Mouse (Mus musculus) thymus, postnatal 0 days (tissue): ENCODE measurements around the gene St7. TPM values are rescaled to one million over a fixed set of nuclear protein-coding genes. Genes with fewer than 3 reads are reported as not detected.

Experiments used
- DNase-seq: peaks from one replicate; pipeline ENCODE4 v3.0.0-alpha.2; 2015; ENCODE audit warnings: low spot score
- polyA plus RNA-seq: library from polyadenylated mRNA; unstranded; fragments of >200 nt; fragmentation: Nextera tagmentation; extraction: Ambion mirVana; gene quantifications from 2 replicates; pipeline ENCODE4 v1.2.1, GENCODE M21; 2015

Gene St7
- polyA plus RNA-seq, 1 experiment from 2014 or later = 16.5 TPM

DNA sequence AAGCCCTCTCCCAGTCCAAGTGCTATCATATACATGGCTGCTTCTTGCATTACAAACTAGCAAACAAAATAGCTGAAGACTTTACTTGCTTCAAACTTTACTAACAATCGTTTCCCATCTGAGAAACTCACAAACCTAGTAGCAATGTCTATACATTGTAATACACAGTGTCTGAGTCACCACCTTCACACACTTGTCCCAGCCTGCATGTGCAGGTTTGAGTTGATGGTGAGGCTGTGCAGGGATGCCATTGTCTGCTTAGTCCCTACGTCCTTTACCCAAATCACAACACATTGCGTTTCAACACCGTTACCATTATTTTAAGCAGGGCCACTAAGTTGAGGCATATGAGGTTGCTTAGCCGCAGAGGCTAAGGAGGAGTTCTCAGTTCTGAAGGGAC is 26.7 kb downstream of the St7 start:
- no peak for DNase-seq

DNA sequence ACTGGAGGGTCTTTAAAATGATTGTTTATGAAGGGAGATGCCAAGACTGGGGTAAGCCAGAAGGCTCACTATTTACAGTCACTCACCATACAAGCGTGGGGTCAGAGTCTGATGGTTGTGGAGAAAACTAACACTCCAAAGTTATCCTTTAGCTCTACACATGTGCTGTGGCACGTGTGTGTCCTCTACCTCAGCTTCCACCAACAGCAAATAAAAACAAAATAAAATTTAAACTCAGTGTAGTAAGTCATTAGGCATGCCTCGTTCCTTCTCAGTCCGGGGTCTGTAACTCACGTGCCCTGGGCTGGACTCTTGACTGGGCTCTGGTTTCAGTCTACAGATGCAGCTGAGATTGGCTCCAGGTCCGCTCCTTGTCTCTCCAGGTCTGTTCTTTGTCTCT is 27.3 kb downstream of the St7 start:
- no peak for DNase-seq

DNA sequence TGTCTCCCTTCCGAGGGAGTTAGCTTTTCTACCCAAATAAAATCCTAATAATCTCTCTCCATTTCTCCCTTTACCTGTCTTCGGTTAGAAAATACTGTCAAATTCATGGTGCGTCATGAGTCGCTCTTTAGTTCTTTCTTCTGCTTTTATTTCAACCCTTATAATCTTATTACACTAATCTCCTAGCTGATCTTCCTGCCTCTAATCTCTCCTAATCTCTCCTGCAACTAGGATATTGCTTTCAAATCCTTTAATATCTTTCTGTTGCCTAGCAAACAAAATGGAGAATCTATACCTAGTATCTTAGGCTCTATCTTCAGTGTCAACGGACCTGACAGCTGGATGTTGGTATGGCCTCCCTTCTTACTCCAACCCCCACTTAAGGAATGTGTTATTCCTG is 29.0 kb downstream of the St7 start:
- no peak for DNase-seq

DNA sequence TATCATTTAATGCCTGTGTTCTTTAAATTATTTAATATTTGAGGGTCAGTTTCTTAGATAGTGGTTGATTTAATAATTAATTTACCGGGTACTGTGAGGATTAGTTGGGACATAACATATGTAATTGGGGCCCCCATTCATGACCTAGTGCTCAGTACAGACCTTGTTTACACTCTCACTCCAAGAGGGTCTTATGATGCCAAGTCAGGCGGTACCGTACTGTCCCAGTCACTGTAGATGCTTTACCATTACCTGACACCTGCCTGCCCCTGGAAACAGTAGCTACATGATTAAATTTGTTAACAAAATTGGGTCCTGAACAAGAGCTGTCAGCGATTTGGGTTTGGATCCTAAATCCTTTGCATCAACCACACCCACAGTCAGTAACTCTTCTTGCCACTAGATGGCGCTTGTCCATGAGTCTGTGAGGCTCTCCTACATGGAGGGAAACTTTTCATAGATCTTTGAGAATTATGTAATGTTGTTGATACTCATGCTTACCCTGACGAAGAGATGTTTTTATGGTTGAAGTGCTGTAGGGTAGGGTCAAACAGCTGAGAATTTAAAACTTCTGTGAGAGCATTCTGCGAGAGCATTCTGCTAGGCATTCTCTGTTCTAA is 33.2 kb downstream of the St7 start:
- DNase-seq = peak; percentile 64

DNA sequence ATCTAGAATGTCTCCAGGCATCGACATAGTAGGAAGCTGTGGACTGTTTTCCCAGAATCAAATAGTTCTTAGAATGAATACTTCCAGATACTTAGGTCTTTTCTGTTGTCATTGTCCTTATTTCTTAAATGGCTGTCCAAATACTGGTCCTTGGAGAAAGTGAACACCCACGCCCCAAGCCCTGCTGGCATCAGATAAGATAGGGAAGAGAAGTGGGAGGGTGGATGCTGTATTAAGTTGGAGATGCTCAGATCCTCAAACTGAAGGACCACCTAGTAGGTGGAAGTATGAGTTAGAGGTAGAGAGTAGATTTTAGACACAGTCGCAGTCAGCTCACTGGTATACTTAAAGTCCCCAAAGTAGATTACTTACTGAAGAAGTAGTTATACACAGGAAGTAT is 34.5 kb downstream of the St7 start:
- no peak for DNase-seq

DNA sequence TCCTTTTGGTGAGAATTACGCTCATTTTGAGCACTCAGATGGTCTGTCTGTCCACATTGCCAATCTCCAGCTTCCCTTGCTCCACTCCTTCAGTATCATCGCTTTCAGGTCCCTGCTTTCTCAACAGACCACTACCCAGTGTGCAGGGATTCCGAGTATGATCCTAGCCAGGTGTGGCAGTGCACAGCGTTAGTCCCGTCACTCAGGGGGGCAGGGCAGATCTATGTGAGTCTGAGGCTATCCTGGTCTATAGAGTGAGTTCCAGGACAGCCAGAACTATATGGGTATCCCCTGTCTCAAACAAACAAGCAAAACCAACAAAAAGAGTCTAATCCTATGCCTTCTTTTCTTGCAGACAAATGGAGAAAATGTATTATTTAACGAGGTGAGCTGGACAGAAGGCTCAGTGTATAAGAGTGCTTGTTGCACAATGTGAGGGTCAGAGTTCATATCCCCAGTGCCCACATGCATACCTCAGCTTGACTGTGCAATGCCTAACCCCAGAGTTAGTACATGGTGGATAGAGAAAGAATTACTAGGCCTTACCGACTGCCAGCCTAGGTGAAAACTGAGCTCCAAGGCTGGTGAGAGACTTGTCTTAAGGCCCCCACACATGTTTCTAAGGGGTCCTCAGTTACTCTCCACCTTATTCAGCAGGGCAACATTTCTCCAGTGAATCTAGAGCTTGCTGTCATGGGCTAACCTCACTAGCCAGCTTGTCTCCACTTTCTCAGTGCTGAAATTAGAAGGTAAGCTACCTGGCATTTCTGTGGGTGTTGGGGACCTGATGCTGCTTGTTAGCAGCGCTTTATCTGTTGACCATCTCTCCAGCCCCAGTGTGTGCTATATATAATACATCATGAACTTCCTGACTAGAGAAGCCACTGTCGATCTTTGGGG is 35.4 kb downstream of the St7 start:
- DNase-seq = no peak

DNA sequence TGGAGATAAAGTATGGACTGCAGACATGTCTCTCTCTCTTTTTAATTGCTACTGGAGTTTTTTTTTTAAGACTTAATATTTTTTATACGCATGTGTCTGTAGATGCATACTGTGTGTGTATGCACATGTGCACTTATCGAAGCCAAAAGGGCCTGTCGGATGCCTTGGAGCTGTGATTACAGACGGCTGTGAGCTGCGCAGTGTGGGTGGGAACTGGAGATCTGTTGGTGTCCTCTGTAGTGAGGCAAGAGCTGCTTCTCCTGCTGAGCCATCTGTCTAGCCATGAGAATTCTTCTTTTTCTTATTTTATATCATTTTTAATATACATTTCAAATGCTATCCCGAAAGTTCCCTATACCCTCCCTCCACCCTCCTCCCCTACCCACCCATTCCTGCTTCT is 37.4 kb downstream of the St7 start:
- no peak for DNase-seq

DNA sequence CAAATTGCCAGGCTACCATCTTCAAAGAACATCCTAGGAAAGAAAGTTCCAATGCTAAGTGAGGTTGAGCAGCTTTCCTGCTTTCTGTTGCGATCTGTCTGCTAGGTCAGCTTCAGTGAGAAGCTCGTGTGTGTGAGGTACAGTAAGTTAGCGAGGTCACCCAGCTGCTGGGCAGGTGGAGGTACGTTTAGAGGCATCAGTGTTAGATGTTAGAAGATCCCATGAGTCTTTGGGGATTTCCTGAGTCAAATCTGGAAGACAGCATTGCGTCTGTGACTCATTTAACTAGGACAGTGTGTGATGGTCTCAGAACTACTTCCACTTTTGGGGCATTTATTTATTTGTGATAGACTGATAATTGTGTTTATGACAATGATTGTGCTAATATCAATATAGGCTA is 39.0 kb downstream of the St7 start:
- DNase-seq = no peak

DNA sequence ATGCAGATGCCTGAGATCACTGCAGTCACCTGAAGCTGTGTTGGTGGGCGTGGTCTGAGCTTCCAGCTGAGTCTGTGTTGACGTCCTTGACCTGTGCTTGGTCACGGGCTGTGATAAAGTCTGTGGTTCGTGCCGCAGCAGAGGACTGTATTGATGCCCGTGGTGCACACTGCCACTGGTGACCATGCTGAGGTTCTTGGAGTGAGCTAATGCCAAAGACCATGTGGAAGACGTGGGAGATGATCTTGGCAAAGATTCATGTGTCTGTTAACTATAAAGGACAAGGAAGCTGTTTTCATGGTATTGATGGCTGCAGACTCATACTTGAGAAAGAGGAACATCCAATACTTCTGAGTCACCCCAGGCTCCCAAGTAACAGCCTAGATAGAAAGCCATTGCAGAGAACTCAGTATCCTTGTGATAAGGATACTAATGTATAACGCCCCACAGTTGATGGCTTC is 41.2 kb downstream of the St7 start:
- no peak for DNase-seq

DNA sequence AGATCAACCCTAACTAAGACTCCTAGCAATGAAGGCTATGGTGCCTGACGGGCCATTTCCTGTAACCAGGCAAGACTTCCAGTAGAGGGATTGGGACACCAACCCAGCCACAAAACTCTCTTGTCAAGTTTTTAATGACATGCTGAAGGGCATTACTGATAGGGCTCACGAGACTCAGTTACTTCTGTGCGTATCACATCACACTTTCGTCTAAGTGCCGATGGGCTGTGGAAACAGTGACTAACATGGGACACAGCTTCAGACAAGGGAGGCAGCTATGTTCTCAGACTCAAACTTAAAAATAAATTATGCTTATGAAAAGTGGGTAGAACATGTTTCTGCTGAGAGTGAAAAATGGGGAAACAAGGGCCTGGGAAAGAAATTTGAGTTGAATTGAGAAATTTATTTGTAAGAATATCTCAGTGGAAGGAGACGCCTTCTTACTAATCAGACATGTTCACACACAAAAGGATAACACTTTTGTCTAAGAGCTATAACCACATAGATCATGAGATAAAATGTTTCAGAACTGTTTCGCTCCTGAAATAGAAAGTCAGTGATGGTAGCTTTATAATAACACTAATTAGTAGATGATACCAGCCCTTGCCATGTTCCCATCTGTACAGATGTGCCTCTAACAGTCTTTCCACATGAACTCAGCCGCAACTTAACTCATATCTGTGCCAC is 44.7 kb downstream of the St7 start:
- no peak for DNase-seq

DNA sequence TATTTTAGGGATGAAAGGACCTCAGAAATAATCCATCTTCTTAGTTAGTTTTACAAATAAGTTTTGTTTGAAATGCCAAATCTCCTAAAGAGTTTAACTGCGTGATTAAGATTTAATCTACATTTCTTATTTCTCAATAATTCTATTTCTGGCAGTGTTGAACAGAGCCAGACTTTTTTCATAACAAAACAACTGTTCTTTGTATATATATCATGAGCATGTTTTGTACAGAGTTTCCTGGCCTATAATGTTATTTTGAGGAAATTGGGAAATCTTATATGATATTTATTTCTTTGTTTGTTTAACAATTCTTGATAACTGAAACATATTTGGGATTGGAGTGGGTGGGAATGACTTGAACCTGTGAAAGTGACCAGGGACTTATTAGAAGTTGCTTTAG is 47.4 kb downstream of the St7 start:
- no peak for DNase-seq

DNA sequence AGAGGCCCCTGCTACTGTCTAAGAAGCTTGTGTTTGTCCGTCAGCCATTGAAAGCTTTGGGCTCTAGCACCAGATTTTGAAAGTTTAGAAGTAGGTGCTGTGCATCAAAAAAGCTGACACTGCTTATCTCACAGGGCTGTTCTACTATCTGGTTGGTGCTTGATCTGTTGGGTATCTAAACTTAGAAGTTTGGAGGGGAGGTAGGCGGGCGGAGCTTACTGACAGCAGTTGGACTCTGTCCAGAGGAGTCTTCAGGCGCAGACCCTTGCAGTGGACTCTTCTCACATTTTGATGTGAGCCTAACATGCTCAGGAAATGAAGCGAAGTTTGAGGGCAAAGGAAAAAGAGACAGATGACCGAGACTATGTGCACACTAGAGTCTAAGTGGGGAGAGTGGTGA is 48.9 kb downstream of the St7 start:
- DNase-seq = no peak

DNA sequence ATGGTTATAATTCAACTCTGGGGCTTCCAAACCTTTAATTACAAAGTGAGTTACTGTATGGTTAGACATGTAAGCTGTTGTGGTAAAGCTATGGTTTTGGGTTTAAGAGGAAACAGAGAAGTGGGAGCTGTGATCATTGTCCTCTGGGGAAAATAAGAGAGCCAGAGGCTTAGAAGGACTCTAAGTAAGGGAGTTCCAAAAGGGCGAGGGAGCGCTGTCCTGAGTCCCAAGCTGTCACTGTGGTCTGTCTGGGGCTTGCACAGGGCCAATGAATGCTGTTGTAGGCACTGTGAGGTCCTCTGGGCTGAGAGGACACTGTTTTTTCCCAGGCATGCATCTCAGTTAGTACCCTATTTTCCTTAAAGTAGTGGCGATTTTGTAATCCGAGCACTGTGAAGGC is 49.5 kb downstream of the St7 start:
- DNase-seq = no peak

DNA sequence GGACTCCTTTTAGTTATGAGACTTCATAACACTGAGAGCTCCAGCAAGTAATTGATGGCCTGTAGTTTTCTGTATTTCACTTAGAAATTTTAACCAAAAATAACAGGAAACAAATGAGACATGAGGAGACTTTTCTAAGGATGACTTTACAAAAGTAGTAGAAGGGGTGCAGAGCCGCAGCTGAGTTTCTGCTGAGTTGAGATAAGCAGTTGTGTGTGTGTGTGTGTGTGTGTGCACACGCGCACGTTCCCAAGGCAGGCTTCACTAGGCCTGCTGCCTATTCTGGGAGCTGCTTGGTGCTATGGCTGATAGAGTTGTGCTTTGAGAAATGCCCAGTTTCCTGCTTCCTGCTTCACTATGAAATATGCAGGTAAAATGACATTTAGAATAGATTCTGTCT is 50.6 kb downstream of the St7 start:
- DNase-seq = no peak

DNA sequence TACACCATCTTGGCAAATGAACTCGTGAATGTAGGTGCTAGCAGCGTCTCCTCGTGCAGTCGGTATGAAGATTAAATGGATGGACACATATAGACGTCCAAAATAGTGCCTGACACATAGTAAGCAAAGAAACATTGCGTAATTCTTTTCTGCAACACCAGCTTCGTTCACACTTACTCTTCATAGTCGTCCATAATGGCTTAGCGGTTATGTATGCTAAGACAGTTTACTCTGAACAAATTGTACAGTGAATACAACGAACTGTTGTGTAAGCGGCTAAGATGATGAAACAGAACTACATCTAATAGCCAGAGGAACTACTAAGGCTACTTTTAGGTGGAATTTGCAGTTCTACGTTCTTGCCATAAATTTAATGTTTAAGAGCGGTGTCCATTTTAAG is 55.0 kb downstream of the St7 start:
- DNase-seq = no peak

DNA sequence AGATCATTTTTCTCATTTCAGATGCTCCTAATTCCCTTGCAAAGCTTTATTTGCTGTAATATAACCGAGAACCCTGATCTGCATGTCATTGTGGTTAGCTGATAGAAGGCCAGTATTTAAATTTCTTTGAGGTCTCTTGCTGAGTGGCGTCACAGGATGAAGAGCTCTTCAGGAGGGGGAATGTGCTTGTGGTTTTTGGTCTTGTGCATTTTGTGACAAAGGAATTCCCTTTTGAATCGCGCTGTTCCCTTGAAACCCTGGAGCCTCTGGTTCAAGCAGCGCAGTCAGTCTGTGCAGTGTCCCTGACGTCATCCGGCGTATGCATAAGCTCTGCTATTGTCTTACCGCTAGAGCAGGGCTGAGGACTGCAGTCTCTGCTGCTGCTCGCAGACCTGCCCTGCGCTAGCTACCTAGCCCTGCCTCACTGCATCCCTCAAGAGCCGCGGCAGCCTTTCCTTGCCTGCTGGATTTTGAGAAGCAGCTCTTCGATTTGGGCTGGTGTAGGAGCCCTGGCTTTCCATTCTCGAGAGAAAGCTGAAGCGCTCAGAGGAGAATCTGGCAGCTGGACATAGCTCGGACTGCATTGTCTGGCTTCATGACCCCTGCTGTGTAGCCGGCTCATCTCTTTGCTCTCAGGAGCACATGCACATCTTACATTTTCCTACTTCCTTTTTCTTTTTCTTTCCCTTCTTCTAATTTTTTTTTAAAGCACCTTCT is 56.3 kb downstream of the St7 start:
- DNase-seq = peak; percentile 67

DNA sequence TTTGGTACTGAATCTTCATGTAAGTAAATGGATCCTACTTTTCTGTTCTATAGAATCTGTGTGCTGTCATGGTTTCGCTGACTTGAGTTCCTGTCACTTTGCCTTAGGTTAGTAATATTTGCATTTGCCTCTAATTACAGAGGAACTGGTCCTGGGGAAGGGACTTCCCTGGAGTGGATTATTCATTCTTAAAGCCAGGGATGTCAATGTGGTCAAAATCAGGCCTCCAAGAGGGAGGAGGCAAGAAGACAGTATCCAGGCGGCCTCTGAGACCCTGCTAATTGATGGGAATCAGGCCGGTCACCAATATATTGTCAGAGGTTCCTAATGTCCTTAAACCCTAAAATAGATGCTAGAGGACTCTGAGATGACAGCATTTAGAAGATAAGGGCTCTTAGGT is 56.9 kb downstream of the St7 start:
- DNase-seq = no peak

DNA sequence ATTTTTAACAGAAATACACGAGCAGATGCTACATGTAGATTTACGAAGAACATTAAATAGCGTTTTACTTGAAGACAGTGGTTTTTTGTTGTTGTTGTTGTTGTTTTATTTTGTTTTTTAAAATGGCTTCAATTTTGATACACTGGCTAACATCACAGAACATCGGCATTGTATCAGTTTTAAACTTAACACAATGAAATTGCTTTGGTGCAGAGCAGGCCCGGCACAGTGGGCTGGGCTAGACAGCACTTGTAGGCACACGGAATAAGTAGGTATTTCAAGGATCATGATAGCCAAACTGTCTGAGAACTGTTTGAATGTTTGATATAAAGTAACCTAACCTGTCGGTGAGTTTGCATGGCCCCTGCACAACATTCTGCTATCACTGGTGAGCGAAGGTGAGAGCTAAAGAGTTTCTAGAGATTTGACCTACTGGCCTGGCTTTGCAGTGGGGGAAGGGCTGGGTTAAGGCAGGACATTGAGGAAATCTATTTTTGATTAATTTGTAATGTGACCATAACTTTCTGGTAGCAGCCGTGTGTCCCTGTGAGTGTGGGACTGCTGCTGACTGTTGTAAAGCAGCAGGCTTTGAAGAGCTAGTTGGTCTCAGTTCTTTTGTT is 57.4 kb downstream of the St7 start:
- DNase-seq = no peak

DNA sequence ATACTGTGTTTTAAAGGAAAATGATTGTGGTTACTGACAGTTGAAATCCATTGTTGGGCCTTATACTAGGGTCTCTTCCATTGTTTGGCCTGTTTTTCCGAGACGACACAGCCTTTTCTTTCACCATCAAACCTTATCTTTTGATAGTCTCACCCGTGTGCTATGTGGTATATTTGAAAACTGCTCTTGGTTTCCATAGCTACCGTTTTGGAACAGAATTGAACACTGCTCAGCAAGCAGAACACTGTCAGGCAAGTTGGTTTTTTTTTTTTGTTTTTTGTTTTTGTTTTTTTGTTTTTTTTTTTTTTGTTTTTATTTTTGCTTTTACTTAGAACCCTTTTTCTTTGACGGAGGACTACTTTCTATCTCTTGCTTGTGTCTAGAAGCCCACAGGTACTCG is 58.2 kb downstream of the St7 start:
- DNase-seq = no peak

DNA sequence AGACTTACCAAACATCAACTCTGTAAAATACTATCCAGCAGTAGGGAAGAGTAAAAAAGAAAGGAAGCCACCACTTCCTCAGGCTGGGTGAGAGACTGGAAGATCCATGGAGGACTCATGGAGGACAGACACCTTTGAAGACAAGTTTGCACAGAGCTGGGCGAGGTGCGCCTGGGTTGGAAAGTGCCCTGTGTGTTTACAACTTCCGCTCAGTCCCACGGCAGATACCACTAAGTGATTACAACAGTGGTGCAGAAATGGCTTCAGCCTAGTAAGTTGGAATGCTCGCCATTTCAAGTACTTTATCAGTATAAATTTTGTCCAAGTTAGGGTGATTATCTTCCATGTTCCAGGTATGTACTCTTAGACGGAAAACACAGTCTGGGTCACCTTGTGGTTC is 63.2 kb downstream of the St7 start:
- no peak for DNase-seq

DNA sequence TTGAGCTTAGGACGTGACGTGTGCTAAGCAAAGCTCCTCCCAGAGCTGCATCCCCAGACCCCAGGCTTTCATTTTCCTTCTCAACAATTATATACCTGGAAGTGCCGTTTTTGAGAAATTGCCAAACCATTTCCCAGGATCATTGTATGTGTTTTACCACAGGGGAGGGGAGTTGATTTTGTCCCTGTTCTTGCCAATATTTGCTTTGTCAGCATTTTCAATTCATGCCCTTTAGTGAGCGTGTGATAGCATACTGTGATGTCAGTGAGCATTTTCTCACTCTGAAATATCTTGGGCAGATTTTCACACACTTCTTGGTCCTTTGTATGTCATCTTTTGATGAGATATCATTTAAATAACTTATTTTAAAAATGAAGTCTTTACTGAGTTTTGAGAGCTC is 65.8 kb downstream of the St7 start:
- no peak for DNase-seq
